Mouse (Mus musculus) myocyte (in vitro differentiated cells): Measurements from ENCODE around the gene Luzp2. TPM values are rescaled to one million over a fixed set of nuclear protein-coding genes. Genes with fewer than 3 reads are reported as not detected.
"Not testable (repeated sequence)": the region's sequence is repeated elsewhere in the genome, so short reads cannot be mapped to it uniquely, and the experiment has no call there.

Source experiments
- H3K27me3 ChIP-seq: one replicate; pipeline ENCODE4 v1.6.1; 2011; ENCODE audit not compliant: control insufficient read depth, insufficient read depth, insufficient read length
- H3K36me3 ChIP-seq: one replicate; pipeline ENCODE4 v1.6.1; 2011; ENCODE audit not compliant: control insufficient read depth, insufficient read depth
- H3K4me2 ChIP-seq: one replicate; pipeline ENCODE4 v1.6.1; 2011; ENCODE audit warnings: low read depth, control low read depth
- H3K4me3 ChIP-seq: one replicate; pipeline ENCODE4 v1.5.1; 2011; ENCODE audit warnings: mild to moderate bottlenecking, control low read depth, moderate library complexity
- H3K79me2 ChIP-seq: one replicate; pipeline ENCODE4 v1.6.1; 2011; ENCODE audit not compliant: control insufficient read depth, insufficient read depth
- H3ac ChIP-seq: one replicate; pipeline ENCODE4 v1.6.1; 2011; ENCODE audit not compliant: control insufficient read depth, insufficient read length
- CEBPB ChIP-seq: IDR thresholded peaks from 2 replicates; pipeline ENCODE4 v1.6.1; 2011; ENCODE audit warnings: mild to moderate bottlenecking, moderate library complexity; ENCODE audit not compliant: poor library complexity, insufficient read depth, severe bottlenecking
- E2F4 ChIP-seq: IDR thresholded peaks from one replicate; pipeline ENCODE4 v1.6.1; 2011; ENCODE audit warnings: mild to moderate bottlenecking, control low read depth, moderate library complexity; ENCODE audit not compliant: insufficient read depth
- MAX ChIP-seq: IDR thresholded peaks from one replicate; pipeline ENCODE4 v1.6.1; 2011; ENCODE audit warnings: low read depth, mild to moderate bottlenecking, control low read depth
- MYOD1 ChIP-seq, 3 experiments: IDR thresholded peaks; one replicate each; pipeline ENCODE4 v1.6.1; 2011; ENCODE audit warnings: control low read depth in 2 of 3, low read depth in 2 of 3, mild to moderate bottlenecking in 2 of 3, moderate library complexity in 1 of 3; ENCODE audit not compliant: insufficient read length in 2 of 3, control insufficient read depth in 1 of 3
- MYOG ChIP-seq, 3 experiments: IDR thresholded peaks; one replicate each; pipeline ENCODE4 v1.6.1; 2011; ENCODE audit warnings: control low read depth in 2 of 3, low read depth in 2 of 3, mild to moderate bottlenecking in 2 of 3; ENCODE audit not compliant: insufficient read length in 2 of 3, control insufficient read depth in 1 of 3, insufficient read depth in 1 of 3
- POLR2A ChIP-seq: IDR thresholded peaks from one replicate; pipeline ENCODE4 v1.6.1; 2011; ENCODE audit warnings: low read depth, mild to moderate bottlenecking, control low read depth, moderate library complexity; ENCODE audit not compliant: insufficient read length
- POLR2AphosphoS2 ChIP-seq: IDR thresholded peaks from one replicate; pipeline ENCODE4 v1.6.1; 2011; ENCODE audit warnings: low read depth, control low read depth; ENCODE audit not compliant: insufficient read length
- REST ChIP-seq: IDR thresholded peaks from one replicate; pipeline ENCODE4 v1.6.1; 2011; ENCODE audit warnings: mild to moderate bottlenecking, control low read depth, moderate library complexity; ENCODE audit not compliant: insufficient read depth, insufficient read length
- SRF ChIP-seq: IDR thresholded peaks from one replicate; pipeline ENCODE4 v1.6.1; 2011; ENCODE audit warnings: low read depth; ENCODE audit not compliant: control insufficient read depth, insufficient read length
- TCF12 ChIP-seq: IDR thresholded peaks from one replicate; pipeline ENCODE4 v1.6.1; 2011; ENCODE audit warnings: mild to moderate bottlenecking, control low read depth; ENCODE audit not compliant: poor library complexity, insufficient read depth, severe bottlenecking
- TCF3 ChIP-seq: IDR thresholded peaks from one replicate; pipeline ENCODE4 v1.6.1; 2011; ENCODE audit warnings: low read depth, control low read depth; ENCODE audit not compliant: insufficient read length
- USF1 ChIP-seq: IDR thresholded peaks from one replicate; pipeline ENCODE4 v1.6.1; 2011; ENCODE audit warnings: low read depth, mild to moderate bottlenecking, control low read depth, moderate library complexity
- polyA plus RNA-seq: library from polyadenylated mRNA; unstranded; fragments of >200 nt; fragmentation: generic; extraction: Trizol; gene quantifications from one replicate; pipeline ENCODE4 v1.2.1, GENCODE M21; 2012; ENCODE audit warnings: missing spikeins

Luzp2 gene
- polyA plus RNA-seq, 1 experiment = not detected

DNA sequence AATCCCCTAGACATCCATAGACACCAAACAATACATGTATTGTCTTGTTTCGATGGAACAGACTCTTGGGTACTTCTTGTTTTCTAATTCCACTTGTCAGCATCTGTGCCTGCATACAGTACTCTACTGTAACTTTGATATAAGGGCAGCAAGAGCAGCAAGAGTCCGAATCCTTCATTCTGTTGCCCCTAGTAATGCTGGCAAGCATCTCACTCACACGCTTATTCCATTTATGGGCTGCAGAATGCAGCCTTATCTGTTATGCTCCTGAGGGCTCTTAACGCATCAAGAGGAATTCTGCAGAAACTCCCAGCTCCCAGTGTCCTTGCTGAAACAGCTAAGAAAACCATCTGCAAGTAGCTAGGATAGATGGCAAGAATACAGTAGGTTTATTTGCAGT is 145.3 kb downstream of the Luzp2 start:
- H3ac ChIP-seq = no peak overlapping the region
- H3K4me2 ChIP-seq = no peak overlapping the region
- no peaks in the 10 kb centered on the region for H3K36me3 ChIP-seq
- no peaks in the 10 kb centered on the region for H3K79me2 ChIP-seq
- H3K27me3 ChIP-seq = no peaks in the 10 kb centered on the region
- TF ChIP-seq MYOD1 (IDR thresholded peaks at IDR 0.05; ENCODE audit: control insufficient read depth in 1 of 3, insufficient read length in 2 of 3, low read depth in 2 of 3) = no peak
- no peak for TF ChIP-seq MYOG (IDR thresholded peaks at IDR 0.05; ENCODE audit: control insufficient read depth in 1 of 3, insufficient read depth in 1 of 3, insufficient read length in 2 of 3, low read depth in 2 of 3)
- no peak for TF ChIP-seq SRF
- no peak for TF ChIP-seq CEBPB
- no peak for TF ChIP-seq POLR2AphosphoS2
- no peak overlapping the region for H3K4me3 ChIP-seq

- no peak overlapping the region for H3K4me3 ChIP-seq
- H3K4me2 ChIP-seq = no peak overlapping the region
- H3K79me2 ChIP-seq = no peaks in the 10 kb centered on the region
- no peaks in the 10 kb centered on the region for H3K36me3 ChIP-seq
- no peak overlapping the region for H3ac ChIP-seq
- TF ChIP-seq SRF (no peak), CEBPB (no peak), USF1 (no peak), MYOD1 (IDR thresholded peaks at IDR 0.05; ENCODE audit: control insufficient read depth in 1 of 3, insufficient read length in 2 of 3, low read depth in 2 of 3) (no peak), MYOG (IDR thresholded peaks at IDR 0.05; ENCODE audit: control insufficient read depth in 1 of 3, insufficient read depth in 1 of 3, insufficient read length in 2 of 3, low read depth in 2 of 3) (no peak), POLR2A (no peak), REST (no peak), POLR2AphosphoS2 (no peak), TCF3 (no peak), MAX (no peak), E2F4 (no peak)
- no peaks in the 10 kb centered on the region for H3K27me3 ChIP-seq
Measured at GRCm38 (mm10) chr7:55000397-55000796, 165.1 kb downstream of the Luzp2 start.

DNA sequence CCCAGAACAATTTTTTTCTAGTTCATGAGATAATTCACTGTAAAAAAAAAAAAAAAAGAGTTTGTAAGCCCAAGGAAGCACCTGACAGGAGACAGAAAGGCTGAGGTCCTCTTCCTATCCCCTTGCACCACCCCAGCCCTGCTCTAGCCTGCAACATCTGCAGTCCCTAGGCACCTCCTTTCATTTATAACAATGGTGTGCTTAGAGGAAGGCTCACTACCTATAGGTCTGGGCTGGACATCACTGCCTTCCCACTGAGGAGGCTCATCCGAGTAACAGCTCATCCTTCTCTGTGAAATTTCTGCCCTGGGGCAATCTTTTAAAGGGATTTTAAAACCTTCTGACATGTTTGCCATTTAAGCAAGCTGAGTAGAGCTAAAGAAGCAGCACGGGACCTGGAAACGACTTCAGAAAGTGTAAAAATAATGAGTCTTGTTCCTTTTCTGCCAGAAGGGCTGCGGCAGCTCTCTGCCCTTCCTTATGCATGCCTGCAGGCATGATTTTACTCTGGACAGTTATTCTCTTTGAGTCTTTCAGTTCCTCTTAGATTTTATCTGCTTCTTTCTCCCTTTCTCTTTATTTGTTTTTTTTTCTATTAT is 174.0 kb downstream of the Luzp2 start:
- Histone ChIP-seq H3K36me3 (no peaks in the 10 kb centered on the region), H3ac (no peak overlapping the region), H3K27me3 (no peaks in the 10 kb centered on the region), H3K4me2 (no peak overlapping the region), H3K4me3 (no peak overlapping the region), H3K79me2 (no peaks in the 10 kb centered on the region)
- TF ChIP-seq TCF12 = no peak
- no peak for TF ChIP-seq CEBPB
- TF ChIP-seq SRF = no peak
- no peak for TF ChIP-seq POLR2A
- TF ChIP-seq MAX = no peak
- TF ChIP-seq USF1 = no peak
- TF ChIP-seq REST = no peak
- TF ChIP-seq TCF3 = no peak
- no peak for TF ChIP-seq E2F4
- no peak for TF ChIP-seq POLR2AphosphoS2
- TF ChIP-seq MYOG (IDR thresholded peaks at IDR 0.05; ENCODE audit: control insufficient read depth in 1 of 3, insufficient read depth in 1 of 3, insufficient read length in 2 of 3, low read depth in 2 of 3) = no peak
- TF ChIP-seq MYOD1 (IDR thresholded peaks at IDR 0.05; ENCODE audit: control insufficient read depth in 1 of 3, insufficient read length in 2 of 3, low read depth in 2 of 3) = no peak

GRCm38 (mm10) chr7:55133850-55134249 is 298.6 kb downstream of the Luzp2 start:
- H3K36me3 ChIP-seq, H3ac ChIP-seq, H3K27me3 ChIP-seq: not testable (repeated sequence)

DNA sequence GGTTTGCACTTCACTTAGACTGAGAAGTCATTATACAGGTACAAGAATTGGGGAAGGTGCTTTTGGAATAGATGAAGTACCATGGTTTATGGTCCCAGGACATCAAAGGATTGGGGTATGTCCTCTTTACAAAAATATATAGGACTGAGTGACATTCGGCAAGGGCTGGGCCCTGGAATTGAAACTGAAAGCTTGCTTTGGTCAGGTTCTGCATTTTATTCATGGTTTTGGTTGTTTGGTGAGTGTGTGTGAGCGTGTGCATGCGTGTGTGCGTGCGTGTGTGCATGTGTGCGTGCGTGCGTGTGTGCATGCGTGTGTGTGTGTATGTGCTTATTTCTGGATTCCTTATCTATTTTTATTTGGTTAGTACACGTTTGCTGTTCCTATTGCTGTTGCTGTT is 353.6 kb downstream of the Luzp2 start:
- H3K79me2 ChIP-seq = no peaks in the 10 kb centered on the region
- H3K27me3 ChIP-seq = no peaks in the 10 kb centered on the region
- H3ac ChIP-seq = no peak overlapping the region
- no peak overlapping the region for H3K4me3 ChIP-seq
- H3K36me3 ChIP-seq = no peaks in the 10 kb centered on the region
- no peak overlapping the region for H3K4me2 ChIP-seq
- TF ChIP-seq E2F4 (no peak), CEBPB (no peak), REST (no peak)

More at GRCm38 (mm10) chr7:55133850-55134249, 298.6 kb downstream of the Luzp2 start:
- not testable (repeated sequence) for H3K4me2 ChIP-seq, H3K79me2 ChIP-seq, H3K4me3 ChIP-seq
